Comparison of ENCODE assay signal across 9 mouse cellular contexts in the genomic region with DNA sequence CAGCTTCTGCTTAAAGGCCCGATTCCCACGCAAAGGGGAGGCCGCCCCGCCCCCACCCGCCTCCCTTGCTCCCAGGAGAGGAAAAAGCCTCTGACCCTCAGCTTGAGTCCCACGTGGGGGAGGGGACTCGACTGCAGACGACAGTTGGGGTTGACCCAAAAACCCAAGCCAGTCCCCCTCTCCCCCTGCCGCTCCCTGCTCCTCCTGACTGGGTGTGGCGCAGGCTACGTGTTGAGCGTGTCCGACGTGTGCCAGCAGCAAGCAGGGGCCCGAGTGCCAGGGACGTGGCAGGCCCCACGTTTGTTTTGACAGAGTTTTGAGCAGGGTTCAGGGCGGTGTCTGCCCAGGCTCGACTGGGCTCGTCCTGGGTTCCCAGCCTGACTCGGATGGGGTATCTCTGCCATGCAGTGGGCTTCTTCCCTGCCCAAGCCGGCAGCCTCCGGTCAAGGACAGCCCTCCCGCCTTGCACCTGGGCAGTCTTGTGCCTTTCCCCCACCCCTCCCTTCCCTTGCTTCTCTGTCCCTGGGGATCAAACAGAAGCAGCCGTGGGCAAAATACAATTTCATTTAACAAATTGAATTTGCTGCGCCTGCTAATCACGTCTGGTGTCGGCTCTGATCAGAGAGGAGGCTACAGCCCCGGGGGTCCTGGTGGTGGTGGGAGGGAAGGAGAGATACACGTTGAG. TPM values are rescaled to one million over a fixed set of nuclear protein-coding genes. Genes with fewer than 3 reads are reported as not detected.
DNase-seq lines count a peak whose midpoint lies in the region; ATAC-seq and TF ChIP-seq lines count a peak whose summit lies in the region.
"Had no signal": no experiment of that assay in that cellular context is flagged by ENCODE, and none has a peak within 500 bp of the region (broad histone marks: within the 10 kb centered on the region; RNA-seq: fewer than 3 reads in every experiment).

No protein-coding gene starts in this region.

- peak overlapping the region; percentile 51 for H3K4me2 ChIP-seq in kidney, embryonic 15.5 days
- H3K4me2 ChIP-seq in heart, embryonic 12.5 days: peak overlapping the region; percentile 63
- 0 out of 2 replicates have a peak overlapping the region, but pooled peaks have one; percentile 2 for H3K4me2 ChIP-seq in midbrain, postnatal 0 days (ENCODE audit: low read depth, low read length, poor library complexity, severe bottlenecking)

- DNase-seq in kidney, adult 8-10 months: no peak
- peak; percentile 74 to 80 for DNase-seq in kidney, postnatal 4 days
- DNase-seq in midbrain, postnatal 0 days (ENCODE audit: low spot score): no peak
- DNase-seq in right cerebral cortex, adult 2 months (ENCODE audit: low spot score in 2 of 2): no peak
- no peak for DNase-seq in right cerebral cortex, postnatal 14 days
- DNase-seq in thymus, postnatal 0 days (ENCODE audit: low spot score): no peak

- peaks cover 34% of the 10 kb centered on the region for H3K36me3 ChIP-seq in kidney, embryonic 15.5 days
- H3K36me3 ChIP-seq in heart, embryonic 12.5 days: peaks cover 35% of the 10 kb centered on the region
- peaks cover 19% of the 10 kb centered on the region for H3K36me3 ChIP-seq in midbrain, postnatal 0 days (ENCODE audit: insufficient read depth, low read length)

- H3K4me1 ChIP-seq in kidney, embryonic 15.5 days: peaks cover 81% of the 10 kb centered on the region
- peaks cover 64% of the 10 kb centered on the region for H3K4me1 ChIP-seq in heart, embryonic 12.5 days (replicated peaks)
- H3K4me1 ChIP-seq in midbrain, postnatal 0 days (ENCODE audit: insufficient read depth, low read length): peaks cover 19% of the 10 kb centered on the region

- peak overlapping the region; percentile 9; the same call in 1 of the 2 replicates for H3K9ac ChIP-seq in kidney, embryonic 15.5 days
- H3K9ac ChIP-seq in heart, embryonic 12.5 days: peak overlapping the region; percentile 54
- no peak overlapping the region for H3K9ac ChIP-seq in midbrain, postnatal 0 days (replicated peaks; ENCODE audit: low read length, poor library complexity, severe bottlenecking)

- TF ChIP-seq CTCF in midbrain, postnatal 0 days (IDR thresholded peaks at IDR 0.05): no peak

- peak; percentile 34 for ATAC-seq in kidney, embryonic 15.5 days (replicated peaks; ENCODE audit: low FRiP score)
- peak; percentile 24; the same call in 1 of the 2 replicates for ATAC-seq in heart, embryonic 12.5 days (ENCODE audit: insufficient number of reproducible peaks, low FRiP score)
- ATAC-seq in midbrain, postnatal 0 days (ENCODE audit: low FRiP score): no peak

- peak overlapping the region; percentile 42; the same call in 1 of the 2 replicates for H3K27ac ChIP-seq in kidney, embryonic 15.5 days
- no peak overlapping the region for H3K27ac ChIP-seq in heart, embryonic 12.5 days (ENCODE audit: poor library complexity, severe bottlenecking)
- no peak overlapping the region for H3K27ac ChIP-seq in midbrain, postnatal 0 days (ENCODE audit: low read depth, low read length)

- peaks cover 63% of the 10 kb centered on the region for H3K27me3 ChIP-seq in kidney, embryonic 15.5 days
- peaks cover 63% of the 10 kb centered on the region for H3K27me3 ChIP-seq in heart, embryonic 12.5 days (replicated peaks)
- H3K27me3 ChIP-seq in midbrain, postnatal 0 days (ENCODE audit: insufficient read depth, low read length): no peaks in the 10 kb centered on the region

- peak overlapping the region; percentile 15 for H3K4me3 ChIP-seq in kidney, embryonic 15.5 days (replicated peaks)
- peak overlapping the region; percentile 29 for H3K4me3 ChIP-seq in heart, embryonic 12.5 days
- no peak overlapping the region for H3K4me3 ChIP-seq in midbrain, postnatal 0 days (ENCODE audit: low read depth, low read length)
- H3K4me3 ChIP-seq: megakaryocyte, embryonic 14.5 days had no signal

- H3K9me3 ChIP-seq in kidney, embryonic 15.5 days (replicated peaks): no peaks in the 10 kb centered on the region
- H3K9me3 ChIP-seq in heart, embryonic 12.5 days (replicated peaks): no peaks in the 10 kb centered on the region
- H3K9me3 ChIP-seq in midbrain, postnatal 0 days (ENCODE audit: low read length): no peaks in the 10 kb centered on the region
- H3K9me3 ChIP-seq: megakaryocyte, embryonic 14.5 days had no signal

- WGBS in kidney, embryonic 15.5 days: 10% methylated on average over 30 of the region's 30 CpGs
- WGBS in heart, embryonic 12.5 days: 11% methylated on average over 30 of the region's 30 CpGs
- WGBS in midbrain, postnatal 0 days: 15% methylated on average over 30 of the region's 30 CpGs

RNA-seq across cellular contexts. Expression of a gene that starts 2.0 kb away (rescaled TPM):
- polyA plus RNA-seq in kidney, embryonic 15.5 days (2015; fragmentation: Nextera tagmentation; extraction: Ambion mirVana): 51.2 and 72.2 TPM in 2 replicates
- 19.5 and 24.4 TPM in 2 replicates for polyA plus RNA-seq in heart, embryonic 12.5 days (2016; fragmentation: Nextera tagmentation; extraction: Ambion mirVana)
- 16.2 and 16.6 TPM in 2 replicates for total RNA-seq in midbrain, postnatal 0 days (2014; rRNA removed)
- polyA plus RNA-seq in midbrain, postnatal 0 days (2015; fragmentation: Nextera tagmentation; extraction: Ambion mirVana): 18.7 and 19.9 TPM in 2 replicates
- 10.4 and 13.2 TPM in 2 replicates for polyA plus RNA-seq in thymus, postnatal 0 days (2015; fragmentation: Nextera tagmentation; extraction: Ambion mirVana)

RNA-seq across cellular contexts. Expression of a gene that starts 5.5 kb away (rescaled TPM):
- polyA plus RNA-seq in kidney, embryonic 15.5 days (2015; fragmentation: Nextera tagmentation; extraction: Ambion mirVana): 99.8 and 111 TPM in 2 replicates
- polyA plus RNA-seq in heart, embryonic 12.5 days (2016; fragmentation: Nextera tagmentation; extraction: Ambion mirVana): 80.4 and 83.8 TPM in 2 replicates
- total RNA-seq in midbrain, postnatal 0 days (2014; rRNA removed): 39.8 and 48.0 TPM in 2 replicates
- polyA plus RNA-seq in midbrain, postnatal 0 days (2015; fragmentation: Nextera tagmentation; extraction: Ambion mirVana): 32.8 and 34.2 TPM in 2 replicates
- polyA plus RNA-seq in thymus, postnatal 0 days (2015; fragmentation: Nextera tagmentation; extraction: Ambion mirVana): 102 and 118 TPM in 2 replicates

RNA-seq across cellular contexts. Expression of a gene that starts 15.2 kb away (rescaled TPM):
- polyA plus RNA-seq in kidney, embryonic 15.5 days (2015; fragmentation: Nextera tagmentation; extraction: Ambion mirVana): 2.4 and 4.2 TPM in 2 replicates
- polyA plus RNA-seq in heart, embryonic 12.5 days (2016; fragmentation: Nextera tagmentation; extraction: Ambion mirVana): 0.50 and 1.1 TPM in 2 replicates
- 1.2 and 2.3 TPM in 2 replicates for total RNA-seq in midbrain, postnatal 0 days (2014; rRNA removed)
- 0.51 and 1.0 TPM in 2 replicates for polyA plus RNA-seq in midbrain, postnatal 0 days (2015; fragmentation: Nextera tagmentation; extraction: Ambion mirVana)
- polyA plus RNA-seq in thymus, postnatal 0 days (2015; fragmentation: Nextera tagmentation; extraction: Ambion mirVana): 0.30 and 0.73 TPM in 2 replicates

RNA-seq across cellular contexts. Expression of a gene that starts 17.6 kb away (rescaled TPM):
- 1.7 and 3.3 TPM in 2 replicates for polyA plus RNA-seq in kidney, embryonic 15.5 days (2015; fragmentation: Nextera tagmentation; extraction: Ambion mirVana)
- 0.33 and 0.65 TPM in 2 replicates for polyA plus RNA-seq in heart, embryonic 12.5 days (2016; fragmentation: Nextera tagmentation; extraction: Ambion mirVana)
- total RNA-seq in midbrain, postnatal 0 days (2014; rRNA removed): 11.8 and 22.6 TPM in 2 replicates
- 68.9 and 72.4 TPM in 2 replicates for polyA plus RNA-seq in midbrain, postnatal 0 days (2015; fragmentation: Nextera tagmentation; extraction: Ambion mirVana)
- 0.19 and 0.23 TPM in 2 replicates for polyA plus RNA-seq in thymus, postnatal 0 days (2015; fragmentation: Nextera tagmentation; extraction: Ambion mirVana)

Comparison
In these comparisons a context has a peak if more than half of its experiments do, and no peak if none do; other contexts are left out.
1. DNase-seq: peak in kidney, postnatal 4 days (2 of 2); none in kidney, adult 8-10 months (0 of 2), midbrain, postnatal 0 days (single experiment), right cerebral cortex, adult 2 months (0 of 2), right cerebral cortex, postnatal 14 days (single experiment) and thymus, postnatal 0 days (single experiment).
2. H3K4me2 ChIP-seq: peak in every context shown above with its lines; median percentile 63 in heart, embryonic 12.5 days; 51 in kidney, embryonic 15.5 days; 2 in midbrain, postnatal 0 days.